Comparison of ENCODE assay signal across 9 mouse cellular contexts in genomic region chr16:87840949-87841546, GRCm38 (mm10).
DNase-seq lines count a peak whose midpoint lies in the region; ATAC-seq and TF ChIP-seq lines count a peak whose summit lies in the region.
"Had no signal": no experiment of that assay in that cellular context is flagged by ENCODE, and none has a peak within 500 bp of the region (broad histone marks: within the 10 kb centered on the region; RNA-seq: fewer than 3 reads in every experiment).

No protein-coding gene starts in this region.

- TF ChIP-seq CTCF in midbrain, postnatal 0 days (IDR thresholded peaks at IDR 0.05): peak; percentile 96

- no peaks in the 10 kb centered on the region for H3K36me3 ChIP-seq in midbrain, postnatal 0 days (ENCODE audit: insufficient read depth, low read length)
- H3K36me3 ChIP-seq in stomach, embryonic 15.5 days: no peaks in the 10 kb centered on the region
- H3K36me3 ChIP-seq: G1E had no signal

- no peak overlapping the region for H3K27ac ChIP-seq in midbrain, postnatal 0 days (ENCODE audit: low read depth, low read length)
- H3K27ac ChIP-seq in stomach, embryonic 15.5 days: no peak overlapping the region

- peak; percentile 65 for DNase-seq in heart, adult 11 months
- DNase-seq in heart, postnatal 25 days (ENCODE audit: low spot score): no peak
- DNase-seq in cerebellum, postnatal 14 days: peak; percentile 86 to 87
- peak; percentile 74 to 90 for DNase-seq in frontal cortex, postnatal 36 days (ENCODE audit: low spot score in 2 of 2)
- peak; percentile 76 for DNase-seq in kidney, adult 18-20 months
- peak; percentile 76 for DNase-seq in left cerebral cortex, postnatal 4 days
- DNase-seq in midbrain, postnatal 0 days (ENCODE audit: low spot score): peak; percentile 88

- H3K9me3 ChIP-seq in midbrain, postnatal 0 days (ENCODE audit: low read length): no peaks in the 10 kb centered on the region
- H3K9me3 ChIP-seq in stomach, embryonic 15.5 days: no peaks in the 10 kb centered on the region

- 10% methylated on average over 16 of the region's 16 CpGs for WGBS in midbrain, postnatal 0 days
- 9% methylated on average over 16 of the region's 16 CpGs for WGBS in stomach, embryonic 15.5 days

- H3K4me1 ChIP-seq in midbrain, postnatal 0 days (ENCODE audit: insufficient read depth, low read length): no peaks in the 10 kb centered on the region
- H3K4me1 ChIP-seq in stomach, embryonic 15.5 days: no peaks in the 10 kb centered on the region

- H3K4me2 ChIP-seq in midbrain, postnatal 0 days (ENCODE audit: low read depth, low read length, poor library complexity, severe bottlenecking): peak overlapping the region; percentile 27; the same call in 1 of the 2 replicates
- H3K4me2 ChIP-seq in stomach, embryonic 15.5 days: 0 out of 2 replicates have a peak overlapping the region, but pooled peaks have one; percentile 19

- H3K4me3 ChIP-seq in midbrain, postnatal 0 days (ENCODE audit: low read depth, low read length): no peak overlapping the region
- no peak overlapping the region for H3K4me3 ChIP-seq in stomach, embryonic 15.5 days (replicated peaks)

- no peak overlapping the region for H3K9ac ChIP-seq in midbrain, postnatal 0 days (replicated peaks; ENCODE audit: low read length, poor library complexity, severe bottlenecking)
- no peak overlapping the region for H3K9ac ChIP-seq in stomach, embryonic 15.5 days

- intact Hi-C loops in heart, postnatal 25 days (cut with DNase I): loop anchor here (1.0 kb wide), 1 partner anchor 362 kb away; no protein-coding TSS in a partner anchor
- intact Hi-C loops in left cerebral cortex, postnatal 4 days (cut with DNase I): loop anchor here (2.0 to 10.0 kb wide), 2 partner anchors 362 to 1924 kb away; no protein-coding TSS in a partner anchor

- ATAC-seq in midbrain, postnatal 0 days (ENCODE audit: low FRiP score): peak; percentile 74
- ATAC-seq in stomach, embryonic 15.5 days (ENCODE audit: insufficient read depth, low FRiP score, low read depth): peak; percentile 70; the same call in 1 of the 2 replicates

- H3K27me3 ChIP-seq in midbrain, postnatal 0 days (ENCODE audit: insufficient read depth, low read length): no peaks in the 10 kb centered on the region
- no peaks in the 10 kb centered on the region for H3K27me3 ChIP-seq in stomach, embryonic 15.5 days (replicated peaks)
